Mouse (Mus musculus): Measurements from ENCODE around the gene Tmed9. TPM values are rescaled to one million over a fixed set of nuclear protein-coding genes. Genes with fewer than 3 reads are reported as not detected.

Tmed9 gene
- 10 to 100 TPM; 83.3 to 89.3 TPM for total RNA-seq (2021)
- long read RNA-seq, experiment 1, transcript Tmed9-201 (5 exons, 1,420 nt) = major isoform, 22 of 27 reads
- long read RNA-seq, experiment 1, partial matches to known transcripts = 5 of 27 reads
- long read RNA-seq, experiment 1, other reads (novel, unspliced or antisense) = 0 of 27 reads
- long read RNA-seq, experiment 2, transcript Tmed9-201 (5 exons, 1,420 nt) = major isoform, 24 of 30 reads
- long read RNA-seq, experiment 2, partial matches to known transcripts = 0 of 30 reads
- long read RNA-seq, experiment 2, other reads (novel, unspliced or antisense) = 6 of 30 reads

GRCm38 (mm10) chr13:55573432-55573831 lies at the start of gene Tmed9:
Gene Tmed9 (plus strand): TSS chr13:55573732.
- DNase-seq = no peak
- intact Hi-C loops (cut with DNase I) = no loop called here

- DNase-seq = no peak
- intact Hi-C loops (cut with DNase I) = no loop called here
Observed at GRCm38 (mm10) chr13:55523951-55524600, 49.5 kb upstream of the Tmed9 start.

GRCm38 (mm10) chr13:55525733-55526553 lies 47.6 kb upstream of the Tmed9 start:
- intact Hi-C loops (cut with DNase I) = no loop called here
- no peak for DNase-seq

- intact Hi-C loops (cut with DNase I) = no loop called here
- no peak for DNase-seq
Observed at GRCm38 (mm10) chr13:55527212-55527611, 46.3 kb upstream of the Tmed9 start.

- intact Hi-C loops (cut with DNase I) = no loop called here
Observed at GRCm38 (mm10) chr13:55527834-55528772, 45.4 kb upstream of the Tmed9 start.

DNA sequence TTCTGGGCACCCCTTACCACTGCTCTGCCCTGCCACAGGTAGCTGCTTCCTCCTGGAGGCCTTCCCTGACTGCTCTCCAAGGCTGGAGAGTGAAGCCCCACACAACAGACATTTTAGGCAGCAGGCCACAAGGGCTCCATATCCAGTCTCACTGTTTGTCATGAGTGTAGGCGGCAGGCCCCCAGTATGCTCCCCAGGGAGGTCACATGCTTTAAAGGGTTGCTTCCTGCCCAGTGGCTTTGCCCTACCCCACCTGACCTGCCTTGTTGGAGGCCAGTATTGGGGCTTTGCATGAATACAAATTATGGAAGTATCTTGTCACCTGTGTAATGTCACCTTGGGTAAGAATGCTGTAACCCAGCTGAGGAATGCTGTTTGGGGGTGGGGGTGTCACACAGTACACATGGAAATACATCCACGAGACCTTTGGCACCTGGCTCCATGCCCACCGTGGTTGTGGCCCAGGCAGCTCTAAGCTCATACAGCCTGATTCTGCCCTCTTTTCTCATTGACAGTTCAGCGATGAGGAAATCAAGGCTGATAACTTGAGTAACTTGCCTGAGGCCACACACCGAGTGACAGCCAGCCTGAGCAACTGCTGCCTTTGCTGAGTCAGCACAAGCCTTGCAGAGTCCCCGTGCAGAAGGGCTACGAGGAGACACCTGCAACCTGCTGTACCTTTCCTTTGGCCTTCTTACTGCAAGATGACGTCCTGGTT lies 44.2 kb upstream of the Tmed9 start, which contains the start of gene Dok3:
Dok3 (minus strand) TSS at position 99 of the 718 bp plus-strand sequence.
- no peak for DNase-seq
- intact Hi-C loops (cut with DNase I) = no loop called here

More at GRCm38 (mm10) chr13:55527834-55528772, 45.4 kb upstream of the Tmed9 start:
- no peak for DNase-seq

GRCm38 (mm10) chr13:55535191-55535590 lies 38.3 kb upstream of the Tmed9 start:
- DNase-seq = no peak
- intact Hi-C loops (cut with DNase I) = no loop called here

GRCm38 (mm10) chr13:55535796-55536193 lies 37.7 kb upstream of the Tmed9 start:
- DNase-seq = no peak
- intact Hi-C loops (cut with DNase I) = no loop called here

- intact Hi-C loops (cut with DNase I) = no loop called here
- DNase-seq = peak; percentile 99
Observed at GRCm38 (mm10) chr13:55536194-55537175, 37.0 kb upstream of the Tmed9 start, which contains the start of gene Ddx41. Gene Ddx41 (minus strand): TSS chr13:55536658.

GRCm38 (mm10) chr13:55540933-55541332 lies 32.6 kb upstream of the Tmed9 start:
- DNase-seq = peak in 1 of 2 experiments; percentile 45
- intact Hi-C loops (cut with DNase I) = no loop called here

DNA sequence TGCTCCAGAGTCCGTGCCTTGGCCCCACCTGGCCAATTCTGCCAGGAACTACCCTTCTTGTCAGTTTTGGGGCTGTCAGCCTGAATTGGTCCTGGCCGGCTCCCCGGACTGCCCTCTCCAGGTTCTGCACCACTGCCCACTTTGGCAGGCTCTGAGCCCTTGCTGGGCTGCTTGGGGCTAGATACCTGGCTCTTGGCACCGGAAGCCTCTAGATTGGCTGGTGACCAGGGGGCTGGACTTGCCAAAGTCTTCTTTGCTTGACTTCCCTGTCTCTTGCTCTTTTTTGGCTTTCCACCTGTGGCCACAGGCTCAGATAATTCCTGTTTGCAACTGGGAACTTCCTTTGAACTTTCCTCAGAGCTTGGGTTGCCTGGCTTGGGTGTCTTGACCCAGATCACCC lies 30.6 kb upstream of the Tmed9 start:
- intact Hi-C loops (cut with DNase I) = no loop called here
- no peak for DNase-seq

GRCm38 (mm10) chr13:55543447-55543846 lies 30.1 kb upstream of the Tmed9 start:
- no peak for DNase-seq
- intact Hi-C loops (cut with DNase I) = no loop called here

GRCm38 (mm10) chr13:55544792-55545191 lies 28.7 kb upstream of the Tmed9 start:
- no peak for DNase-seq
- intact Hi-C loops (cut with DNase I) = no loop called here

DNA sequence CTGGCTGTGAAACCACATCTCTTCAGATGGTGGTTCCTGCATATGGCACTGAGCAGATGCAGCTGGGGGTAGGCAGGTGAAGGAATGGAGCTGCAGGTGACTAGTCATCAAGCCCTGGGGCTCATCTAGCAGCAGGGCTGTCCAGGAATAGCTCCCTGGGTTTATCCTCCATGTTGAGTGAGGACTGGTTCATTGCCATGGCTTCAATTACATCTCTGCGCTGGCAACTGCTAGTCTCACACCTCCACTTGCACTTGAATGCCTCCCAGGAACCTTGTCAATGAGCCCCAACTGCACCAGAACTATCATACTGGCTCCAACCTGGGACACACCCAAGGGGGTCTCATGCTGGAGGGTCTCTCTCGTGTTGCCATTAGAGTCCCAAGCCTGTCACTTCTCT lies 25.6 kb upstream of the Tmed9 start:
- DNase-seq = no peak
- intact Hi-C loops (cut with DNase I) = no loop called here

DNA sequence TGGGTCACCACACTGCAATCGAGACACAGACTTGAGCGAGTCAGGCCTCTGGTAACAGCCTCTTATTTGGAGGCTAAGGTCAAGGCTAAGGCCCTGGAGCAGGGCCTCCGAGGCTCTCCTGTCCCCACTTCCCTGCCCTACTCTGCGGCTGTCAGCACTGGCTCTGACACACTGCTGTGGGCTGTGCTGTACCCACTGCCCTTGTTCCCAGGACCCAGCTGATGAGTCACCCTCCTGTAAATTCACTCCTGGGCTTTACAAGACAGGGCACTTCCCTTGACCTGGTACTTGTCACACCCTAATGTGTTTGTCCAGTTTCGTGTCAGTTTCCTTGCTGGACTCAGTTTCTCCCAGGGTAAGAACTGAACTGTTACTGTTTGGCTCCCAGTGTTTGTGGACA lies 25.1 kb upstream of the Tmed9 start:
- DNase-seq = no peak
- intact Hi-C loops (cut with DNase I) = no loop called here

GRCm38 (mm10) chr13:55549061-55549460 lies 24.5 kb upstream of the Tmed9 start:
- intact Hi-C loops (cut with DNase I) = no loop called here
- DNase-seq = no peak

DNA sequence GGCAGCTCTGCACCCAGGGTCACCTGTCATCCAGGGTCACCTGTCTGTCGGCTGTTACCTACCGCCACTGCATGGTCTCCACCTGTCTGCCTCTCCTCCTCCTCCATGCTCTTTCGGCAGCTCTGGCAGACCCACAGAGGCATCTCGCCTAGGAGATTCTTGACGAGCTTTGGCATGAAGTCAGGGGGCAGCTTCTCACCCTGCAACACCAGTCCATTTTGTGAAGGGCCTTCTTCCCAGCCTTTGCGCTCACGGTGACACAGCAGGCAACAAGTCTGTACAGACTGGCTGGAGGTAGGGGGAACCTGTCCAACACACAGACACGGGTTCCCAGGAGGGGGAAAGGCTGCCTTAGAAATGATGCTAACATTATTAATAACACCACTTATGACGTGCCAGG lies 17.6 kb upstream of the Tmed9 start:
- intact Hi-C loops (cut with DNase I) = no loop called here
- no peak for DNase-seq

GRCm38 (mm10) chr13:55557499-55557898 lies 16.0 kb upstream of the Tmed9 start:
- intact Hi-C loops (cut with DNase I) = no loop called here
- DNase-seq = no peak

Data from heart, postnatal 14 days (tissue).